Mouse (Mus musculus): ENCODE measurements around the gene Fam92b. TPM values are rescaled to one million over a fixed set of nuclear protein-coding genes. Genes with fewer than 3 reads are reported as not detected.
A peak's percentile ranks its signal among the peaks of the same experiment; 100 is the strongest.

The Fam92b gene
- polyA plus RNA-seq, 1 experiment from 2014 or later = 1.5 TPM

GRCm38 (mm10) chr8:120178124-120178514, 853 bp upstream of the Fam92b start:
- no peak overlapping the region for H3K4me3 ChIP-seq (ENCODE audit: low read depth, low read length)
- peak overlapping the region; percentile 0; the same call in 1 of the 2 replicates for H3K9ac ChIP-seq (replicated peaks; ENCODE audit: low read length)
- peaks cover 7% of the 10 kb centered on the region for H3K27me3 ChIP-seq (ENCODE audit: control insufficient read depth, insufficient read depth, low read length)
- no peaks in the 10 kb centered on the region for H3K9me3 ChIP-seq (replicated peaks; ENCODE audit: control insufficient read depth, low read length)
- peaks cover 16% of the 10 kb centered on the region for H3K4me1 ChIP-seq (ENCODE audit: control insufficient read depth, insufficient read depth, low read length)
- H3K36me3 ChIP-seq (replicated peaks; ENCODE audit: control insufficient read depth, insufficient read depth, low read depth, low read length) = no peaks in the 10 kb centered on the region
- ATAC-seq (replicated peaks; ENCODE audit: insufficient number of reproducible peaks, low FRiP score, low TSS enrichment, low read depth) = no peak
- no peak overlapping the region; the same call in 1 of the 2 replicates for H3K4me2 ChIP-seq (ENCODE audit: low read depth, low read length)
- H3K27ac ChIP-seq (replicated peaks; ENCODE audit: low read depth, low read length) = no peak overlapping the region
- DNase-seq (ENCODE audit: low spot score) = no peak
- 6% methylated on average over 10 of the region's 10 CpGs for WGBS

GRCm38 (mm10) chr8:120176605-120177004, 661 bp downstream of the Fam92b start:
- ATAC-seq (replicated peaks; ENCODE audit: insufficient number of reproducible peaks, low FRiP score, low TSS enrichment, low read depth) = 0 out of 2 replicates have a peak, but pooled peaks have one; percentile 2
- Histone ChIP-seq H3K4me3 (ENCODE audit: low read depth, low read length) (no peak overlapping the region), H3K27me3 (ENCODE audit: control insufficient read depth, insufficient read depth, low read length) (peaks cover 7% of the 10 kb centered on the region)

GRCm38 (mm10) chr8:120174606-120175005, 2.7 kb downstream of the Fam92b start:
- H3K4me2 ChIP-seq (ENCODE audit: low read depth, low read length) = no peak overlapping the region
- no peaks in the 10 kb centered on the region for H3K9me3 ChIP-seq (replicated peaks; ENCODE audit: control insufficient read depth, low read length)
- ATAC-seq (replicated peaks; ENCODE audit: insufficient number of reproducible peaks, low FRiP score, low TSS enrichment, low read depth) = no peak
- H3K36me3 ChIP-seq (replicated peaks; ENCODE audit: control insufficient read depth, insufficient read depth, low read depth, low read length) = no peaks in the 10 kb centered on the region
- H3K27me3 ChIP-seq (ENCODE audit: control insufficient read depth, insufficient read depth, low read length) = peaks cover 7% of the 10 kb centered on the region
- H3K27ac ChIP-seq (replicated peaks; ENCODE audit: low read depth, low read length) = no peak overlapping the region
- no peak overlapping the region for H3K9ac ChIP-seq (replicated peaks; ENCODE audit: low read length)
- peaks cover 16% of the 10 kb centered on the region for H3K4me1 ChIP-seq (ENCODE audit: control insufficient read depth, insufficient read depth, low read length)
- no peak overlapping the region for H3K4me3 ChIP-seq (ENCODE audit: low read depth, low read length)
- WGBS = 39% methylated on average over 18 of the region's 18 CpGs
- no peak for DNase-seq (ENCODE audit: low spot score)

More at GRCm38 (mm10) chr8:120176605-120177004, 661 bp downstream of the Fam92b start:
- H3K4me1 ChIP-seq (ENCODE audit: control insufficient read depth, insufficient read depth, low read length) = peaks cover 16% of the 10 kb centered on the region
- no peak overlapping the region for H3K9ac ChIP-seq (replicated peaks; ENCODE audit: low read length)
- H3K27ac ChIP-seq (replicated peaks; ENCODE audit: low read depth, low read length) = peak overlapping the region; percentile 52; the same call in 1 of the 2 replicates
- DNase-seq (ENCODE audit: low spot score) = peak; percentile 9
- H3K9me3 ChIP-seq (replicated peaks; ENCODE audit: control insufficient read depth, low read length) = no peaks in the 10 kb centered on the region
- H3K4me2 ChIP-seq (ENCODE audit: low read depth, low read length) = peak overlapping the region; percentile 54
- 6% methylated on average over 4 of the region's 4 CpGs for WGBS
- H3K36me3 ChIP-seq (replicated peaks; ENCODE audit: control insufficient read depth, insufficient read depth, low read depth, low read length) = no peaks in the 10 kb centered on the region

GRCm38 (mm10) chr8:120173195-120173594, 4.1 kb downstream of the Fam92b start:
- peaks cover 16% of the 10 kb centered on the region for H3K4me1 ChIP-seq (ENCODE audit: control insufficient read depth, insufficient read depth, low read length)
- no peaks in the 10 kb centered on the region for H3K9me3 ChIP-seq (replicated peaks; ENCODE audit: control insufficient read depth, low read length)
- H3K9ac ChIP-seq (replicated peaks; ENCODE audit: low read length) = no peak overlapping the region
- H3K4me2 ChIP-seq (ENCODE audit: low read depth, low read length) = no peak overlapping the region
- H3K27me3 ChIP-seq (ENCODE audit: control insufficient read depth, insufficient read depth, low read length) = peaks cover 7% of the 10 kb centered on the region
- no peaks in the 10 kb centered on the region for H3K36me3 ChIP-seq (replicated peaks; ENCODE audit: control insufficient read depth, insufficient read depth, low read depth, low read length)
- DNase-seq (ENCODE audit: low spot score) (no peak), ATAC-seq (replicated peaks; ENCODE audit: insufficient number of reproducible peaks, low FRiP score, low TSS enrichment, low read depth) (no peak)
- no peak overlapping the region for H3K27ac ChIP-seq (replicated peaks; ENCODE audit: low read depth, low read length)
- 70% methylated on average over 1 of the region's 1 CpGs for WGBS
- no peak overlapping the region for H3K4me3 ChIP-seq (ENCODE audit: low read depth, low read length)

- no peak overlapping the region for H3K9ac ChIP-seq (replicated peaks; ENCODE audit: low read length)
- WGBS = 42% methylated on average over 8 of the region's 8 CpGs
- no peak for ATAC-seq (replicated peaks; ENCODE audit: insufficient number of reproducible peaks, low FRiP score, low TSS enrichment, low read depth)
- no peak for DNase-seq (ENCODE audit: low spot score)
- H3K27ac ChIP-seq (replicated peaks; ENCODE audit: low read depth, low read length) = no peak overlapping the region
- H3K4me2 ChIP-seq (ENCODE audit: low read depth, low read length) = no peak overlapping the region
- H3K27me3 ChIP-seq (ENCODE audit: control insufficient read depth, insufficient read depth, low read length) = no peaks in the 10 kb centered on the region; the same call in 1 of the 2 replicates
- H3K4me1 ChIP-seq (ENCODE audit: control insufficient read depth, insufficient read depth, low read length) = no peaks in the 10 kb centered on the region
- no peak overlapping the region for H3K4me3 ChIP-seq (ENCODE audit: low read depth, low read length)
- H3K36me3 ChIP-seq (replicated peaks; ENCODE audit: control insufficient read depth, insufficient read depth, low read depth, low read length) = no peaks in the 10 kb centered on the region
- no peaks in the 10 kb centered on the region for H3K9me3 ChIP-seq (replicated peaks; ENCODE audit: control insufficient read depth, low read length)
Observed at GRCm38 (mm10) chr8:120169119-120169518, 8.1 kb downstream of the Fam92b start.

- no peak for DNase-seq (ENCODE audit: low spot score)
- Histone ChIP-seq H3K27me3 (ENCODE audit: control insufficient read depth, insufficient read depth, low read length) (no peaks in the 10 kb centered on the region), H3K27ac (replicated peaks; ENCODE audit: low read depth, low read length) (no peak overlapping the region), H3K4me3 (ENCODE audit: low read depth, low read length) (no peak overlapping the region), H3K4me1 (ENCODE audit: control insufficient read depth, insufficient read depth, low read length) (no peaks in the 10 kb centered on the region), H3K9me3 (replicated peaks; ENCODE audit: control insufficient read depth, low read length) (no peaks in the 10 kb centered on the region), H3K9ac (replicated peaks; ENCODE audit: low read length) (no peak overlapping the region), H3K4me2 (ENCODE audit: low read depth, low read length) (no peak overlapping the region), H3K36me3 (replicated peaks; ENCODE audit: control insufficient read depth, insufficient read depth, low read depth, low read length) (no peaks in the 10 kb centered on the region)
- no peak for ATAC-seq (replicated peaks; ENCODE audit: insufficient number of reproducible peaks, low FRiP score, low TSS enrichment, low read depth)
- 31% methylated on average over 5 of the region's 5 CpGs for WGBS
Observed at GRCm38 (mm10) chr8:120167821-120168220, 9.4 kb downstream of the Fam92b start.

GRCm38 (mm10) chr8:120167136-120167535, 10.1 kb downstream of the Fam92b start:
- no peaks in the 10 kb centered on the region for H3K27me3 ChIP-seq (ENCODE audit: control insufficient read depth, insufficient read depth, low read length)

GRCm38 (mm10) chr8:120164026-120164425, 13.2 kb downstream of the Fam92b start:
- no peaks in the 10 kb centered on the region for H3K4me1 ChIP-seq (ENCODE audit: control insufficient read depth, insufficient read depth, low read length)
- WGBS = 91% methylated on average over 5 of the region's 5 CpGs
- no peak overlapping the region for H3K4me3 ChIP-seq (ENCODE audit: low read depth, low read length)
- no peaks in the 10 kb centered on the region for H3K36me3 ChIP-seq (replicated peaks; ENCODE audit: control insufficient read depth, insufficient read depth, low read depth, low read length)
- no peak for ATAC-seq (replicated peaks; ENCODE audit: insufficient number of reproducible peaks, low FRiP score, low TSS enrichment, low read depth)
- H3K9ac ChIP-seq (replicated peaks; ENCODE audit: low read length) = no peak overlapping the region
- DNase-seq (ENCODE audit: low spot score) = no peak
- H3K4me2 ChIP-seq (ENCODE audit: low read depth, low read length) = no peak overlapping the region
- H3K9me3 ChIP-seq (replicated peaks; ENCODE audit: control insufficient read depth, low read length) = no peaks in the 10 kb centered on the region
- H3K27me3 ChIP-seq (ENCODE audit: control insufficient read depth, insufficient read depth, low read length) = no peaks in the 10 kb centered on the region
- H3K27ac ChIP-seq (replicated peaks; ENCODE audit: low read depth, low read length) = no peak overlapping the region

More at GRCm38 (mm10) chr8:120167136-120167535, 10.1 kb downstream of the Fam92b start:
- Histone ChIP-seq H3K9ac (replicated peaks; ENCODE audit: low read length) (no peak overlapping the region), H3K4me2 (ENCODE audit: low read depth, low read length) (no peak overlapping the region), H3K4me3 (ENCODE audit: low read depth, low read length) (no peak overlapping the region), H3K27ac (replicated peaks; ENCODE audit: low read depth, low read length) (no peak overlapping the region), H3K36me3 (replicated peaks; ENCODE audit: control insufficient read depth, insufficient read depth, low read depth, low read length) (no peaks in the 10 kb centered on the region), H3K9me3 (replicated peaks; ENCODE audit: control insufficient read depth, low read length) (no peaks in the 10 kb centered on the region), H3K4me1 (ENCODE audit: control insufficient read depth, insufficient read depth, low read length) (no peaks in the 10 kb centered on the region)
- DNase-seq (ENCODE audit: low spot score) = no peak
- 91% methylated on average over 8 of the region's 8 CpGs for WGBS
- ATAC-seq (replicated peaks; ENCODE audit: insufficient number of reproducible peaks, low FRiP score, low TSS enrichment, low read depth) = no peak
